ENCODE assay signal across 8 mouse cellular contexts in genomic region chr2:153426931-153427330, GRCm38 (mm10).
A peak's percentile ranks its signal among the peaks of the same experiment; 100 is the strongest.
DNase-seq lines count a peak whose midpoint lies in the region; ATAC-seq and TF ChIP-seq lines count a peak whose summit lies in the region.

No protein-coding gene starts in this region.

- 16% methylated on average over 2 of the region's 2 CpGs for WGBS in forebrain, embryonic 10.5 days
- WGBS in forebrain, postnatal 0 days: 9% methylated on average over 2 of the region's 2 CpGs
- 7% methylated on average over 2 of the region's 2 CpGs for WGBS in intestine, embryonic 14.5 days
- WGBS in midbrain, embryonic 13.5 days: 10% methylated on average over 2 of the region's 2 CpGs

- H3K36me3 ChIP-seq in forebrain, embryonic 10.5 days (replicated peaks): peaks cover 57% of the 10 kb centered on the region
- peaks cover 30% of the 10 kb centered on the region for H3K36me3 ChIP-seq in forebrain, postnatal 0 days (ENCODE audit: insufficient read depth)
- peaks cover 43% of the 10 kb centered on the region for H3K36me3 ChIP-seq in intestine, embryonic 14.5 days (ENCODE audit: control insufficient read depth, insufficient read depth, low read length)
- H3K36me3 ChIP-seq in midbrain, embryonic 13.5 days: peaks cover 59% of the 10 kb centered on the region

- H3K4me1 ChIP-seq in forebrain, embryonic 10.5 days: peaks cover 61% of the 10 kb centered on the region
- H3K4me1 ChIP-seq in forebrain, postnatal 0 days (ENCODE audit: insufficient read depth): no peaks in the 10 kb centered on the region
- peaks cover 55% of the 10 kb centered on the region for H3K4me1 ChIP-seq in intestine, embryonic 14.5 days (replicated peaks; ENCODE audit: control insufficient read depth, insufficient read depth, low read length)
- peaks cover 65% of the 10 kb centered on the region for H3K4me1 ChIP-seq in midbrain, embryonic 13.5 days (replicated peaks)

- no peak for TF ChIP-seq CTCF in forebrain, postnatal 0 days (IDR thresholded peaks at IDR 0.05; ENCODE audit: low read depth)

- H3K4me2 ChIP-seq in forebrain, postnatal 0 days (ENCODE audit: low read depth): no peak overlapping the region
- 0 out of 2 replicates have a peak overlapping the region, but pooled peaks have one; percentile 5 for H3K4me2 ChIP-seq in intestine, embryonic 14.5 days (ENCODE audit: low read length)
- H3K4me2 ChIP-seq in midbrain, embryonic 13.5 days (replicated peaks): no peak overlapping the region

- H3K9ac ChIP-seq in forebrain, postnatal 0 days: no peak overlapping the region
- H3K9ac ChIP-seq in intestine, embryonic 14.5 days (ENCODE audit: low read length): no peak overlapping the region
- no peak overlapping the region for H3K9ac ChIP-seq in midbrain, embryonic 13.5 days (replicated peaks)

- no peak overlapping the region for H3K4me3 ChIP-seq in forebrain, embryonic 10.5 days
- H3K4me3 ChIP-seq in forebrain, postnatal 0 days (ENCODE audit: low read depth, low read length): no peak overlapping the region
- H3K4me3 ChIP-seq in intestine, embryonic 14.5 days (ENCODE audit: low read depth, low read length): no peak overlapping the region
- no peak overlapping the region for H3K4me3 ChIP-seq in midbrain, embryonic 13.5 days (replicated peaks)

- peak overlapping the region; percentile 82 for H3K27ac ChIP-seq in forebrain, embryonic 10.5 days
- H3K27ac ChIP-seq in forebrain, postnatal 0 days (ENCODE audit: low read depth, low read length): no peak overlapping the region
- H3K27ac ChIP-seq in intestine, embryonic 14.5 days (ENCODE audit: low read depth): peak overlapping the region; percentile 57
- peak overlapping the region; percentile 82 for H3K27ac ChIP-seq in midbrain, embryonic 13.5 days

- no peak for DNase-seq in forebrain, embryonic 10.5 days (ENCODE audit: extremely low spot score, low spot score)
- no peak for DNase-seq in forebrain, postnatal 0 days
- peak; percentile 77 for DNase-seq in embryo, embryonic 10.5 days (ENCODE audit: low spot score)
- DNase-seq in intestine, embryonic 14.5 days (ENCODE audit: low spot score): no peak
- no peak for DNase-seq in kidney, postnatal 36 days
- no peak for DNase-seq in right cerebral cortex, postnatal 4 days
- DNase-seq in spleen, postnatal 36 days (ENCODE audit: low spot score in 2 of 2): no peak

- no peak for ATAC-seq in forebrain, postnatal 0 days
- peak; percentile 25; the same call in 1 of the 2 replicates for ATAC-seq in intestine, embryonic 14.5 days (replicated peaks; ENCODE audit: low FRiP score, low TSS enrichment, low read depth)
- ATAC-seq in midbrain, embryonic 13.5 days: no peak

- no peaks in the 10 kb centered on the region for H3K27me3 ChIP-seq in forebrain, embryonic 10.5 days (ENCODE audit: poor library complexity, severe bottlenecking)
- no peaks in the 10 kb centered on the region for H3K27me3 ChIP-seq in forebrain, postnatal 0 days (ENCODE audit: insufficient read depth, low read length)
- no peaks in the 10 kb centered on the region for H3K27me3 ChIP-seq in intestine, embryonic 14.5 days (replicated peaks; ENCODE audit: control insufficient read depth, insufficient read depth, low read length)
- H3K27me3 ChIP-seq in midbrain, embryonic 13.5 days: no peaks in the 10 kb centered on the region

- H3K9me3 ChIP-seq in forebrain, embryonic 10.5 days: no peaks in the 10 kb centered on the region
- H3K9me3 ChIP-seq in forebrain, postnatal 0 days (ENCODE audit: low read length): no peaks in the 10 kb centered on the region
- no peaks in the 10 kb centered on the region for H3K9me3 ChIP-seq in intestine, embryonic 14.5 days (ENCODE audit: control insufficient read depth, low read length)
- H3K9me3 ChIP-seq in midbrain, embryonic 13.5 days: no peaks in the 10 kb centered on the region
